Mouse (Mus musculus) hindbrain, embryonic 11.5 days (tissue): ENCODE results near the gene Adam19. TPM values are rescaled to one million over a fixed set of nuclear protein-coding genes. Genes with fewer than 3 reads are reported as not detected.
A peak's percentile ranks its signal among the peaks of the same experiment; 100 is the strongest.

Experiments used
- ATAC-seq: fragments of 200-750 bp; cut with Nextera tagmentation; 2 replicates; pipeline ENCODE4 v1.8.0; 2017; ENCODE audit warnings: mild to moderate bottlenecking, moderate TSS enrichment, moderate library complexity; ENCODE audit not compliant: low FRiP score
- DNase-seq: peaks from one replicate; pipeline ENCODE4 v3.0.0-alpha.2; 2015; ENCODE audit warnings: low spot score
- H3K27ac ChIP-seq: fragments of 300-500 bp; sonication (generic); 2 replicates; pipeline ENCODE4 v1.5.1; 2014; ENCODE audit warnings: mild to moderate bottlenecking, low read depth, low read length
- H3K27me3 ChIP-seq: fragments of 300-500 bp; sonication (generic); 2 replicates; pipeline ENCODE4 v1.6.1; 2014; ENCODE audit warnings: mild to moderate bottlenecking, low read length, moderate library complexity, mixed read lengths; ENCODE audit not compliant: control insufficient read depth, insufficient read depth
- H3K36me3 ChIP-seq: fragments of 300-500 bp; sonication (generic); 2 replicates; pipeline ENCODE4 v1.6.1; 2014; ENCODE audit warnings: mild to moderate bottlenecking, low read length, moderate library complexity, mixed read lengths; ENCODE audit not compliant: control insufficient read depth, insufficient read depth
- H3K4me1 ChIP-seq: fragments of 300-500 bp; sonication (generic); replicated peaks from 2 replicates; pipeline ENCODE4 v1.6.1; 2014; ENCODE audit warnings: low read length, mixed read lengths; ENCODE audit not compliant: control insufficient read depth, insufficient read depth
- H3K4me2 ChIP-seq: fragments of 300-500 bp; sonication (generic); replicated peaks from 2 replicates; pipeline ENCODE4 v1.6.1; 2014; ENCODE audit warnings: mild to moderate bottlenecking, low read depth, low read length
- H3K4me3 ChIP-seq: fragments of 300-500 bp; sonication (generic); 2 replicates; pipeline ENCODE4 v1.5.1; 2014; ENCODE audit warnings: low read depth, low read length
- H3K9ac ChIP-seq: fragments of 300-500 bp; sonication (generic); 2 replicates; pipeline ENCODE4 v1.6.1; 2014; ENCODE audit warnings: low read depth, low read length
- H3K9me3 ChIP-seq: fragments of 300-500 bp; sonication (generic); 2 replicates; pipeline ENCODE4 v1.6.1; 2016; ENCODE audit warnings: low read length; ENCODE audit not compliant: control insufficient read depth
- WGBS: fragments of 180-500 bp; shearing (Covaris S2); extraction: QIAGEN DNeasy Blood & Tissue Kit; methylation state at CpG from one replicate; pipeline ENCODE4 v1.1.7; 2014; 5-methylcytosine and 5-hydroxymethylcytosine counted together
- polyA plus RNA-seq: library from polyadenylated mRNA; unstranded; fragments of >200 nt; fragmentation: Nextera tagmentation; extraction: Ambion mirVana; gene quantifications from 2 replicates; pipeline ENCODE4 v1.2.1, GENCODE M21; 2014

The Adam19 gene
- polyA plus RNA-seq, 1 experiment from 2014 or later = 9.4 TPM

DNA sequence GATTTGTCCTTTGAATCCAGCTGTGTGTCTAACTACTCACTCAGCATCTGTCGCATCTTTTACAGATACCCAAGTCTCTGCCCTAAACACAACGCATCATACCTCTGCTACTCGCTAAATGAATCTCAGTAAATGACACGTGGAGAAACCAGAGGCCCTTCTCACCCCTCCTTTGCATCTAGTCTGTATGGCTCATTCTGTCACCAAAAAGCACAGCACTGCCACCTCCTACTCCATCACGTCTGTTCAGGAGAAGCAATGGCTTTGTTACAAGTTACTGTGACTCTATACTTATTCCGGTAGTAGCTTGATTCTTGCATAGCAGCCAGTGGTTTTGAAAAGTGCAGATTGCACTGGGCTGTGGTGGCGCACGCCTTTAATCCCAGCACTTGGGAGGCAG, 101.2 kb downstream of the Adam19 start:
- no peak for DNase-seq
- no peak for ATAC-seq
- Histone ChIP-seq H3K9ac (no peak overlapping the region), H3K36me3 (no peaks in the 10 kb centered on the region), H3K4me1 (no peaks in the 10 kb centered on the region), H3K27me3 (no peaks in the 10 kb centered on the region), H3K4me2 (no peak overlapping the region), H3K27ac (no peak overlapping the region), H3K9me3 (no peaks in the 10 kb centered on the region), H3K4me3 (no peak overlapping the region)
- WGBS = 86% methylated on average over 8 of the region's 8 CpGs

DNA sequence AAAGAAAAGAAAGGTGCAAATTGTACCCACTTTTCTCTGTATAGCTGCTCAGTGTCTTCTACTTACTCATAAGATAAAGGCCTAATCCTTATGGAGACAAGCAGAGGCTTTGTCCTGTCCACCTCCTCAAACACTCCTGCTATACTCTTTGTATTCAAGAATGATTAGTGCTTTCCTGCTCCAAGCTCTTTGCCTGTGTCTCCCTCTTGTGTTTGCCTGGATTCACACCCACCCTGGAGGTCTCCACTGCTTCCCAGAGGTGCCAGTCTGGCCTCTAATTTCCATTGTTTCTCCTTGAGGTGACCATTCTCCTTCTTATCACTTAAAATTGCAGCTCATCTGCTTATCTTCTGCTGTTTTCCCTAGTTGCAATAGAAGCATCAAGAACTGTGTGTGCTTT, 101.7 kb downstream of the Adam19 start:
- H3K4me2 ChIP-seq = no peak overlapping the region
- no peak overlapping the region for H3K27ac ChIP-seq
- no peaks in the 10 kb centered on the region for H3K4me1 ChIP-seq
- no peaks in the 10 kb centered on the region for H3K27me3 ChIP-seq
- DNase-seq = no peak
- no peak for ATAC-seq
- no peaks in the 10 kb centered on the region for H3K9me3 ChIP-seq
- H3K36me3 ChIP-seq = no peaks in the 10 kb centered on the region
- no peak overlapping the region for H3K4me3 ChIP-seq
- H3K9ac ChIP-seq = no peak overlapping the region

DNA sequence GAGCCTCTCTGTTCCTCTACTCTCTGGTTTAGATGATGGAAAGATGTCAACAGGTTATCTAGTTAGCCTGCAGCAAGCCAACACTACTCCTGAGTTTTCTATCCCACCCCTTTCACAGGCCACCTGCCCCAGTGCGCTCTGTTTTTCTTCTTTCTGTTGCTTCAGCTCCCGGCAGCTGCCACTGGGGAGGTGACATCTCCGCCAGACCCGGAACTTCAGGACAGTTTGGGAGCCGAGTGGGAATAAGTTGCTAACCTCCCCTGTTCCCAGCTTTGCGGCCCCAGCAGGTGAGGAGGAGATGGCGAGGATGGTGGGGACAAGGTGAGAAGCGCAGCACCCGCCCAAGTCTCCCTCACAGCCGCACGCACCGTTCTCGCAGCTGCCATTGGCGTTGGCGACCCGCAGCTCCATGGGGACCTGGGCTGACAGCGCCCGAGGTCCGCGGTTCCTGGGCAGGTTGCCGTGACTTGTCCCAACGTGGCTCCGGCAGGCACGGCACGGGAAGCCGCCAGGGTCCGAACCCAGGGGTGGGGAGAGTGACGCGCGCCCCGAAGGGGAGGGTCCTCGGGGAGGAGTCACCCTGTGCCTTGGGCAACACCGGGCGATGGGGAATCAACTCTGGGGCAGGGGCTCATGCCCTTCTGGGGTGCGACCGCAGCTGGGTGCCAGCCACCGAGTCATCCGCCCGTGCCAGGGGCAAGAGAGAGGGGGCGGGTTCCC, 110.2 kb downstream of the Adam19 start, which contains the start of gene Nipal4:
Gene Nipal4 (minus strand): TSS at position 643 of the 720 bp plus-strand sequence.
- Histone ChIP-seq H3K9ac (peak within 1 kb of the TSS; percentile 50; the same call in 1 of the 2 replicates), H3K4me2 (peak within 1 kb of the TSS; percentile 89), H3K27ac (no peak within 1 kb of the TSS), H3K27me3 (peaks cover 5% of the 10 kb centered on the region; the same call in 1 of the 2 replicates), H3K4me1 (peaks cover 3% of the 10 kb centered on the region; the same call in 1 of the 2 replicates), H3K4me3 (peak within 1 kb of the TSS; percentile 44), H3K36me3 (no peaks in the 10 kb centered on the region), H3K9me3 (no peaks in the 10 kb centered on the region)
- 3% methylated on average over 40 of the region's 40 CpGs for WGBS
- peak; percentile 24 for DNase-seq
- 0 out of 2 replicates have a peak, but pooled peaks have one; percentile 43 for ATAC-seq

GRCm38 (mm10) chr11:46168506-46168905, 112.7 kb downstream of the Adam19 start:
- H3K4me3 ChIP-seq = no peak overlapping the region
- no peak overlapping the region for H3K9ac ChIP-seq
- H3K27me3 ChIP-seq = peaks cover 5% of the 10 kb centered on the region; the same call in 1 of the 2 replicates
- H3K4me1 ChIP-seq = peaks cover 3% of the 10 kb centered on the region; the same call in 1 of the 2 replicates
- no peaks in the 10 kb centered on the region for H3K9me3 ChIP-seq
- H3K27ac ChIP-seq = no peak overlapping the region
- no peak overlapping the region for H3K4me2 ChIP-seq
- ATAC-seq (no peak), DNase-seq (no peak)
- WGBS = 92% methylated on average over 7 of the region's 7 CpGs
- no peaks in the 10 kb centered on the region for H3K36me3 ChIP-seq

DNA sequence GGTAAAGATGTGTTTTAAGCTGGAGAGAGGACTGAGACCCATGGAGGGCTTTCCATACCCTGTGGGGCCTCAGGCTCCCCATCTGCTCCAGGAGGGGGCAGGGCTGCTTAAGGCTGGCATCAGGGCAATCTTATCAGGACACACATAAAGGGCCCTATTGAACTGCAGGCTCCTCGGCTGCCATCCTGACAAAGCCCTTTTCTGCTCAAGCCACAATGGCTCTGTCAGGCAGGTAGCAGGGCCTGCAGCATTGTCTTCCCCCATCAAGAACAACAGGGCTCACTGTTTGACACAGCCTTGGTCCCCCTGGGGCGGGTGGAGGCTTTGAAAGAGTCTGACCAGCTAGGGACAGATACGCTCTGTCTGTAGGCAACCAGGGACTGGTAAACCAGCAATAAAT, 114.1 kb downstream of the Adam19 start:
- H3K27me3 ChIP-seq = peaks cover 5% of the 10 kb centered on the region; the same call in 1 of the 2 replicates
- peaks cover 3% of the 10 kb centered on the region; the same call in 1 of the 2 replicates for H3K4me1 ChIP-seq
- 34% methylated on average over 3 of the region's 3 CpGs for WGBS
- no peaks in the 10 kb centered on the region for H3K9me3 ChIP-seq
- no peak overlapping the region for H3K9ac ChIP-seq
- H3K27ac ChIP-seq = no peak overlapping the region
- peak; percentile 11 for DNase-seq
- no peak overlapping the region for H3K4me2 ChIP-seq
- H3K36me3 ChIP-seq = no peaks in the 10 kb centered on the region
- H3K4me3 ChIP-seq = no peak overlapping the region
- ATAC-seq = no peak

DNA sequence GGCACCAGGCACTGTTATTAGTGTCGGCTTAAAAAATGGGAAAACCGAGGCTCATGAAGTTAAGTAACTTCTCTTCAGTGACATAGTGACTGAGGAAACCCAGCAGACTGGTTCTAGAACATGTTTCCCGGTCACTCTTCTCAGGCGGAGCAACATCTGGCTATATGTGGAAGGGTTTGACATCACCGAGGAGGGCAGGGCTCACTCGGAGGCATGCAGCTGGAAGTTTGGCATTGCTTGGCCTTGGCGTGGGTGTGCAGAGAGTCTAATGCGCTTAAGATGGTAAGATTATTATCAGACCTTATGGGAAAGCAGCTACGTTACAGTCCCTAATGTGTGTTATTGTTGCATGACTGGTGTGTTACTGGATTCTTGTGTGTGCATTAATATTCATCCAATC, 116.3 kb downstream of the Adam19 start:
- H3K4me2 ChIP-seq = no peak overlapping the region
- H3K27me3 ChIP-seq = no peaks in the 10 kb centered on the region
- no peak overlapping the region for H3K9ac ChIP-seq
- H3K4me3 ChIP-seq = no peak overlapping the region
- H3K27ac ChIP-seq = no peak overlapping the region
- H3K36me3 ChIP-seq = no peaks in the 10 kb centered on the region
- no peaks in the 10 kb centered on the region for H3K4me1 ChIP-seq
- no peak for DNase-seq
- H3K9me3 ChIP-seq = no peaks in the 10 kb centered on the region
- no peak for ATAC-seq
- WGBS = 94% methylated on average over 9 of the region's 9 CpGs

DNA sequence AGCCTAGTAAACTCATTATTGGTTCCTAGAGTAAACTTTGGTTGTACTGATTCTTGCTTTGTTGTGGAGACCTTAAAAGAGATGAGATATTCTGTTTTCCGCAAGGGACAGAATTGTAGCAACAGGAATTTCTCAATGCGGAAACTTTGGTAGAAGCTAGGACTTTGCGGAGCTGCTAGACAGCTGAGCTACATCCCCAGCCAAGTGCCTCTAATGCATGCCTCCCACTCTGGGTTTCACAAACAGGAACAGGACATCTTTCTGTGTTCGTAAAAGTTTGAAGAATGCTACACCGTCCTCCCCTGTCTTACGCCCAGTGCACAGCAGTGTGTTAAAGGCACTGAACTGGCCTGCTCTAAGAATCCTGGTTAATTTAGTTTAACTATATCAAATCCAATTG, 120.4 kb downstream of the Adam19 start:
- whole genome bisulfite sequencing = 94% methylated on average over 6 of the region's 6 CpGs
- Histone ChIP-seq H3K27ac (no peak overlapping the region), H3K4me2 (no peak overlapping the region), H3K9ac (no peak overlapping the region), H3K4me1 (no peaks in the 10 kb centered on the region), H3K36me3 (no peaks in the 10 kb centered on the region), H3K9me3 (no peaks in the 10 kb centered on the region), H3K4me3 (no peak overlapping the region), H3K27me3 (no peaks in the 10 kb centered on the region)
- ATAC-seq (no peak), DNase-seq (no peak)

GRCm38 (mm10) chr11:46177246-46178043, 121.7 kb downstream of the Adam19 start:
- Histone ChIP-seq H3K9me3 (no peaks in the 10 kb centered on the region), H3K4me1 (no peaks in the 10 kb centered on the region), H3K9ac (no peak overlapping the region), H3K27me3 (no peaks in the 10 kb centered on the region), H3K36me3 (no peaks in the 10 kb centered on the region), H3K27ac (no peak overlapping the region), H3K4me2 (no peak overlapping the region), H3K4me3 (no peak overlapping the region)
- WGBS = 78% methylated on average over 10 of the region's 10 CpGs
- DNase-seq = no peak
- no peak for ATAC-seq
